Mouse (Mus musculus): ENCODE results near the gene Fastkd3.

DNA sequence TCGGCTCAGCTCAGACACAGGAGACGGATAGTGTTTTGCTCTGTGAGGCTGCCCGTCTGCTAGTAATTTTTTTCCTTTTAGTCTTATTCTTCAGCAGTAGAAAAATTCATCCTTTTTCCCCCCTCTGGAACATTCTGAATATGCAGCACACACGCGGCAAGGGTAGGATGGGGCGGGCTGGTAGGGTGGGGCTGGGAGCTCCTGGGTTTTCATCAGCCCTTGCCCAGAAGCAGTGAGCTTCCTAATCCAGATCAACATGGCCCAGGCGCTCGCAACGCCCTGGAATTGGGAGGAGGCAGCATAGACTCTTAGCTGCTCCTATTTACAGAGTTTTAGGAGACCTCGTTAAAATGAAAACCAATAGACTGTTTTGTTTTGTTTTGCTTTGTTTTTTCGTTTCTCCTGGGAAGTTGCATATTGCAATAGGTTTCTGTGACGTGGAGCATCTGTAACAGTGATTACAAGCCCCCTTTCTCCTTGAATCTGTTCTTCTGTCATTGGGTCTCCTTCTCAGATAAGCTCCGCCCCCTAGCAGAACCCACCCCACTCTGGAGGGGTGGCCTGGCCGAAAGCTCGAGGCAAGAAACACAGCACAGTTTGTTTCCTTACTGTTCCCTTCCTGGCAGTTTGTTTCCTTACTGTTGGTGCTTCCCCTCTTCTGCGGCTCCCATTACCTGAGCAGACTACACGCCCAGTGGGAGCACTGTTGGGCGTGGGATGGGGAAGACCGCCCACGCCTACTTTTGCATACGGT is 25.8 kb downstream of the Fastkd3 start:
- TF ChIP-seq CTCF (IDR thresholded peaks at IDR 0.05; ENCODE audit: low read depth) = no peak
- TF ChIP-seq EP300 (optimal IDR thresholded peaks at IDR 0.05) = no peak
